Mouse (Mus musculus) olfactory bulb, adult 2 months (tissue): ENCODE results near the gene H2-DMb1.

Source experiments
- CTCF ChIP-seq: fragments of 200-500 bp; IDR thresholded peaks from 2 replicates; pipeline ENCODE4 v1.5.1; 2012; ENCODE audit warnings: low read depth, mild to moderate bottlenecking, low read length, moderate library complexity; ENCODE audit not compliant: insufficient read depth
- POLR2A ChIP-seq: fragments of 200-500 bp; IDR thresholded peaks from 2 replicates; pipeline ENCODE4 v1.6.1; 2012; ENCODE audit warnings: mild to moderate bottlenecking, low read depth, low read length, moderate library complexity; ENCODE audit not compliant: insufficient read depth

- TF ChIP-seq CTCF, result no peak
- no peak for TF ChIP-seq POLR2A
Measured at GRCm38 (mm10) chr17:34117421-34118112, 35.3 kb upstream of the H2-DMb1 start.
